Mouse (Mus musculus): Measurements from ENCODE around the gene Fstl1.

DNA sequence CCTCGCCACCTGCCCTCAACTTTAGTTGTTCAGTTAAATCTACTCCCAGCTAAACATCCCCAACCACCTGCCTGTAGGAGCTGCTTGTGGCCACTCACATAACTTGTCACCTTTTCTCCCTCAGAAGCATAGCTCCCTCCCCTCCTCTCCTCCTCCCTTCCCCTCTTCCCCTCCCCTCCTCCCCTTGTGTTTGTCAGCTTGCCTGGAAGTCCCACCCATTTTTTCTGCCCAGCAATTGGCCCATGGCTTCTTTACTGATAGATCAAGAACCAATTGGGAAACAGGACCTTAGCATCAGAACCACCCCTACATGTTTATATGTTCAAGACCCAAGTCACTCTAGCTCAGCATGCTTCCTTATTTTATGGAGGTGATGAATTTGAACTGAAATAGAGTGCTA is 22.9 kb upstream of the Fstl1 start:
- no peak for TF ChIP-seq CTCF (conservative IDR thresholded peaks at IDR 0.05; ENCODE audit: insufficient read depth, insufficient read length, low read depth, low read length)
- TF ChIP-seq POLR2A (IDR thresholded peaks at IDR 0.05; ENCODE audit: low read depth, low read length): no peak
